ENCODE assay signal across 10 mouse cellular contexts in genomic region chr17:42576671-42577168, GRCm38 (mm10). TPM values are rescaled to one million over a fixed set of nuclear protein-coding genes. Genes with fewer than 3 reads are reported as not detected.
DNase-seq lines count a peak whose midpoint lies in the region; ATAC-seq lines count a peak whose summit lies in the region.
"Had no signal": no experiment of that assay in that cellular context is flagged by ENCODE, and none has a peak within 500 bp of the region (broad histone marks: within the 10 kb centered on the region; RNA-seq: fewer than 3 reads in every experiment).

No protein-coding gene starts in this region.

- H3K27ac ChIP-seq in heart, embryonic 11.5 days (ENCODE audit: low read depth, low read length): no peak overlapping the region
- peak overlapping the region; percentile 69 for H3K27ac ChIP-seq in forebrain, embryonic 10.5 days
- H3K27ac ChIP-seq in limb, embryonic 12.5 days: peak overlapping the region; percentile 64

- DNase-seq in heart, adult 11 months: peak; percentile 91
- peak; percentile 58 for DNase-seq in forebrain, embryonic 10.5 days (ENCODE audit: extremely low spot score, low spot score)
- peak; percentile 13 to 30 for DNase-seq in heart, postnatal 14 days
- DNase-seq in spleen, adult 12 weeks (ENCODE audit: low spot score): no peak
- no peak for DNase-seq in frontal cortex, postnatal 10 days (ENCODE audit: low spot score in 2 of 2)
- DNase-seq in right cerebral cortex, adult 2 months (ENCODE audit: low spot score in 2 of 2): no peak

- no peak overlapping the region for H3K9ac ChIP-seq in heart, embryonic 11.5 days (ENCODE audit: low read depth, low read length)
- no peak overlapping the region for H3K9ac ChIP-seq in limb, embryonic 12.5 days (replicated peaks)

- no peak overlapping the region for H3K4me2 ChIP-seq in heart, embryonic 11.5 days
- H3K4me2 ChIP-seq in limb, embryonic 12.5 days: peak overlapping the region; percentile 41

- no peak overlapping the region for H3K4me3 ChIP-seq in heart, embryonic 11.5 days (ENCODE audit: low read depth, low read length)
- no peak overlapping the region for H3K4me3 ChIP-seq in forebrain, embryonic 10.5 days
- H3K4me3 ChIP-seq in limb, embryonic 12.5 days (replicated peaks): no peak overlapping the region

- WGBS in heart, embryonic 11.5 days (ENCODE audit: insufficient replicate concordance): 29% methylated on average over 6 of the region's 6 CpGs
- 24% methylated on average over 6 of the region's 6 CpGs for WGBS in forebrain, embryonic 10.5 days
- WGBS in limb, embryonic 12.5 days: 13% methylated on average over 6 of the region's 6 CpGs

- intact Hi-C loops in heart, postnatal 14 days (cut with DNase I): no loop called here

- no peaks in the 10 kb centered on the region for H3K27me3 ChIP-seq in heart, embryonic 11.5 days (ENCODE audit: control insufficient read depth, insufficient read depth, low read length)
- no peaks in the 10 kb centered on the region for H3K27me3 ChIP-seq in forebrain, embryonic 10.5 days (ENCODE audit: poor library complexity, severe bottlenecking)
- H3K27me3 ChIP-seq in limb, embryonic 12.5 days: no peaks in the 10 kb centered on the region

- H3K4me1 ChIP-seq in heart, embryonic 11.5 days (ENCODE audit: control insufficient read depth, insufficient read depth, low read length): no peaks in the 10 kb centered on the region
- H3K4me1 ChIP-seq in forebrain, embryonic 10.5 days: peaks cover 29% of the 10 kb centered on the region
- peaks cover 17% of the 10 kb centered on the region for H3K4me1 ChIP-seq in limb, embryonic 12.5 days (replicated peaks)

- no peaks in the 10 kb centered on the region for H3K36me3 ChIP-seq in heart, embryonic 11.5 days (ENCODE audit: control insufficient read depth, insufficient read depth, low read length)
- H3K36me3 ChIP-seq in forebrain, embryonic 10.5 days (replicated peaks): no peaks in the 10 kb centered on the region
- no peaks in the 10 kb centered on the region for H3K36me3 ChIP-seq in limb, embryonic 12.5 days

- no peaks in the 10 kb centered on the region for H3K9me3 ChIP-seq in heart, embryonic 11.5 days (replicated peaks; ENCODE audit: control insufficient read depth, low read length)
- no peaks in the 10 kb centered on the region for H3K9me3 ChIP-seq in forebrain, embryonic 10.5 days
- no peaks in the 10 kb centered on the region for H3K9me3 ChIP-seq in limb, embryonic 12.5 days

- ATAC-seq in heart, embryonic 11.5 days (replicated peaks; ENCODE audit: insufficient number of reproducible peaks, low FRiP score, low TSS enrichment): no peak; the same call in 1 of the 2 replicates
- peak; percentile 92 for ATAC-seq in limb, embryonic 12.5 days (ENCODE audit: insufficient number of reproducible peaks, insufficient read depth, low FRiP score, low TSS enrichment, low read depth)
- ATAC-seq: activated CD4-positive, CD25-positive, alpha-beta regulatory T cell, adult 4 months had no signal

RNA-seq across cellular contexts. Expression of gene Opn5, which starts 34.5 kb away (rescaled TPM):
- polyA plus RNA-seq in heart, embryonic 11.5 days (2014; fragmentation: Nextera tagmentation; extraction: Ambion mirVana): not detected in 2 replicates
- polyA plus RNA-seq in forebrain, embryonic 10.5 days (2016; fragmentation: Nextera tagmentation; extraction: Ambion mirVana): not detected in 2 replicates
- total RNA-seq in heart, postnatal 14 days (2021): not detected
- polyA plus RNA-seq in limb, embryonic 12.5 days (2016; fragmentation: Nextera tagmentation; extraction: Ambion mirVana): not detected in 2 replicates
- total RNA-seq: layer of hippocampus, adult 18-20 months had no signal
- polyA plus RNA-seq: activated CD4-positive, CD25-positive, alpha-beta regulatory T cell, adult 4 months had no signal

Comparison
In these comparisons a context has a peak if more than half of its experiments do, and no peak if none do; other contexts are left out.
1. DNase-seq: peak in heart, adult 11 months (single experiment), forebrain, embryonic 10.5 days (single experiment) and heart, postnatal 14 days (2 of 2); none in spleen, adult 12 weeks (single experiment), frontal cortex, postnatal 10 days (0 of 2) and right cerebral cortex, adult 2 months (0 of 2).